ENCODE assay signal across 12 mouse cellular contexts in the genomic region with DNA sequence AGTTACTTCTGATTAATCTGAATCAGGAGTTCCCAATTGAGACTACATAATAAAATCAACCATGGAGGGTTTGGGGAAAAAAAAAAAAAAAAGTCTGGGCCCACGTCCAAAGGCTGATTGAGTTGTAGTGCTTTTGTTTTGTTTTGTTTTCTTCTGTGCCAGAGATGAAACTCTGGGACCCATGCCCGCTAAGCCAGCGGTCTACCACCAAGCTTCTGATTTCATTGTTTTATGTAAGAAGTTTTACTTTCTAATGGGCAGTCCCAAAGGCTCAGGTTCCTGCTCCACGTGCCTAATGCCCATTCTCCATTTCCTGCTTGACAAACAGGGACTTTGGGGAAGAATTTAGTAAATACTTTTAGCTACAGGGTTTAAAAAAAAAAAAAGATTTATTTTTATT. TPM values are rescaled to one million over a fixed set of nuclear protein-coding genes. Genes with fewer than 3 reads are reported as not detected.
A peak's percentile ranks its signal among the peaks of the same experiment; 100 is the strongest.
DNase-seq lines count a peak whose midpoint lies in the region; ATAC-seq lines count a peak whose summit lies in the region.
"Had no signal": no experiment of that assay in that cellular context is flagged by ENCODE, and none has a peak within 500 bp of the region (broad histone marks: within the 10 kb centered on the region; RNA-seq: fewer than 3 reads in every experiment).

No protein-coding gene starts in this region.

- H3K27ac ChIP-seq in forebrain, embryonic 14.5 days (ENCODE audit: low read depth, low read length): no peak overlapping the region
- no peak overlapping the region for H3K27ac ChIP-seq in forebrain, embryonic 12.5 days
- no peak overlapping the region for H3K27ac ChIP-seq in lung, embryonic 16.5 days (ENCODE audit: low read length)
- no peak overlapping the region for H3K27ac ChIP-seq in intestine, embryonic 15.5 days
- H3K27ac ChIP-seq: midbrain, embryonic 12.5 days; stomach, postnatal 0 days had no signal

- no peak overlapping the region for H3K4me3 ChIP-seq in forebrain, embryonic 14.5 days (ENCODE audit: low read depth, low read length)
- H3K4me3 ChIP-seq in forebrain, embryonic 12.5 days (replicated peaks): no peak overlapping the region
- H3K4me3 ChIP-seq in lung, embryonic 16.5 days (ENCODE audit: low read length): no peak overlapping the region
- no peak overlapping the region for H3K4me3 ChIP-seq in intestine, embryonic 15.5 days (replicated peaks)
- H3K4me3 ChIP-seq: midbrain, embryonic 12.5 days had no signal

- H3K27me3 ChIP-seq in forebrain, embryonic 14.5 days (replicated peaks; ENCODE audit: control insufficient read depth, insufficient read depth, low read length): no peaks in the 10 kb centered on the region
- no peaks in the 10 kb centered on the region for H3K27me3 ChIP-seq in forebrain, embryonic 12.5 days
- no peaks in the 10 kb centered on the region for H3K27me3 ChIP-seq in lung, embryonic 16.5 days (ENCODE audit: control insufficient read depth, insufficient read depth, low read depth, low read length)
- H3K27me3 ChIP-seq in intestine, embryonic 15.5 days (replicated peaks): no peaks in the 10 kb centered on the region
- H3K27me3 ChIP-seq: midbrain, embryonic 12.5 days had no signal

- WGBS in forebrain, embryonic 14.5 days: 12% methylated on average over 4 of the region's 4 CpGs
- 54% methylated on average over 4 of the region's 4 CpGs for WGBS in forebrain, embryonic 12.5 days
- WGBS in lung, embryonic 16.5 days: 26% methylated on average over 4 of the region's 4 CpGs
- WGBS in intestine, embryonic 15.5 days: 73% methylated on average over 4 of the region's 4 CpGs

- peak; percentile 77 for DNase-seq in forebrain, embryonic 14.5 days (ENCODE audit: low spot score)
- DNase-seq in layer of hippocampus, adult 11-12 months (ENCODE audit: low spot score): peak; percentile 18
- DNase-seq in layer of hippocampus, adult 9-10 months (ENCODE audit: low spot score): no peak
- peak; percentile 76 for DNase-seq in MN1 (ENCODE audit: low spot score)
- no peak for DNase-seq in frontal cortex, postnatal 10 days (ENCODE audit: low spot score in 2 of 2)
- DNase-seq: embryo, embryonic 11 days had no signal

- no peaks in the 10 kb centered on the region for H3K9me3 ChIP-seq in forebrain, embryonic 14.5 days (replicated peaks; ENCODE audit: control insufficient read depth, low read length)
- H3K9me3 ChIP-seq in forebrain, embryonic 12.5 days: no peaks in the 10 kb centered on the region
- no peaks in the 10 kb centered on the region for H3K9me3 ChIP-seq in lung, embryonic 16.5 days (ENCODE audit: control insufficient read depth, low read length)
- no peaks in the 10 kb centered on the region for H3K9me3 ChIP-seq in intestine, embryonic 15.5 days
- H3K9me3 ChIP-seq: midbrain, embryonic 12.5 days had no signal

- no peaks in the 10 kb centered on the region for H3K36me3 ChIP-seq in forebrain, embryonic 14.5 days (ENCODE audit: control insufficient read depth, insufficient read depth, low read length)
- no peaks in the 10 kb centered on the region for H3K36me3 ChIP-seq in forebrain, embryonic 12.5 days (replicated peaks)
- H3K36me3 ChIP-seq in lung, embryonic 16.5 days (ENCODE audit: control insufficient read depth, insufficient read depth, low read length): no peaks in the 10 kb centered on the region
- H3K36me3 ChIP-seq in intestine, embryonic 15.5 days: no peaks in the 10 kb centered on the region
- H3K36me3 ChIP-seq: midbrain, embryonic 12.5 days had no signal

- peak; percentile 37; the same call in 1 of the 2 replicates for ATAC-seq in forebrain, embryonic 14.5 days
- ATAC-seq in forebrain, embryonic 12.5 days (ENCODE audit: low FRiP score): no peak
- ATAC-seq in lung, embryonic 16.5 days (ENCODE audit: low read depth): 0 out of 2 replicates have a peak, but pooled peaks have one; percentile 26
- no peak for ATAC-seq in intestine, embryonic 15.5 days
- ATAC-seq: CD4-positive, CD25-positive, alpha-beta regulatory T cell, adult 4 months had no signal

- H3K4me2 ChIP-seq in forebrain, embryonic 14.5 days (ENCODE audit: low read length): no peak overlapping the region
- H3K4me2 ChIP-seq in forebrain, embryonic 12.5 days: no peak overlapping the region
- no peak overlapping the region for H3K4me2 ChIP-seq in lung, embryonic 16.5 days (ENCODE audit: low read depth, low read length)
- no peak overlapping the region for H3K4me2 ChIP-seq in intestine, embryonic 15.5 days (replicated peaks)
- H3K4me2 ChIP-seq: midbrain, embryonic 12.5 days had no signal

- H3K9ac ChIP-seq in forebrain, embryonic 14.5 days (ENCODE audit: low read length): no peak overlapping the region
- H3K9ac ChIP-seq in forebrain, embryonic 12.5 days: no peak overlapping the region
- no peak overlapping the region for H3K9ac ChIP-seq in lung, embryonic 16.5 days (ENCODE audit: low read length)
- no peak overlapping the region for H3K9ac ChIP-seq in intestine, embryonic 15.5 days
- H3K9ac ChIP-seq: midbrain, embryonic 12.5 days had no signal

- H3K4me1 ChIP-seq in forebrain, embryonic 14.5 days (ENCODE audit: control insufficient read depth, insufficient read depth, low read length): no peaks in the 10 kb centered on the region
- H3K4me1 ChIP-seq in forebrain, embryonic 12.5 days: no peaks in the 10 kb centered on the region
- no peaks in the 10 kb centered on the region; the same call in 1 of the 2 replicates for H3K4me1 ChIP-seq in lung, embryonic 16.5 days (replicated peaks; ENCODE audit: control insufficient read depth, insufficient read depth, low read length)
- no peaks in the 10 kb centered on the region for H3K4me1 ChIP-seq in intestine, embryonic 15.5 days (replicated peaks)
- H3K4me1 ChIP-seq: midbrain, embryonic 12.5 days had no signal

RNA-seq across cellular contexts. Expression of gene Akap7, which starts 18.0 kb away (rescaled TPM):
- polyA plus RNA-seq in forebrain, embryonic 14.5 days (2014; fragmentation: Nextera tagmentation; extraction: Ambion mirVana): 20.3 and 28.0 TPM in 2 replicates
- 16.1 and 20.7 TPM in 2 replicates for polyA plus RNA-seq in forebrain, embryonic 12.5 days (2016; fragmentation: Nextera tagmentation; extraction: Ambion mirVana)
- polyA plus RNA-seq in lung, embryonic 16.5 days (2015; fragmentation: Nextera tagmentation; extraction: Ambion mirVana): 18.9 and 20.1 TPM in 2 replicates
- 41.9 and 45.6 TPM in 2 replicates for polyA plus RNA-seq in intestine, embryonic 15.5 days (2015; fragmentation: Nextera tagmentation; extraction: Ambion mirVana)

RNA-seq across cellular contexts. Expression of gene Epb41l2, which starts 33.9 kb away (rescaled TPM):
- 17.2 and 20.6 TPM in 2 replicates for polyA plus RNA-seq in forebrain, embryonic 14.5 days (2014; fragmentation: Nextera tagmentation; extraction: Ambion mirVana)
- 39.2 and 42.7 TPM in 2 replicates for polyA plus RNA-seq in forebrain, embryonic 12.5 days (2016; fragmentation: Nextera tagmentation; extraction: Ambion mirVana)
- 84.4 and 95.3 TPM in 2 replicates for polyA plus RNA-seq in lung, embryonic 16.5 days (2015; fragmentation: Nextera tagmentation; extraction: Ambion mirVana)
- 40.1 and 42.1 TPM in 2 replicates for polyA plus RNA-seq in intestine, embryonic 15.5 days (2015; fragmentation: Nextera tagmentation; extraction: Ambion mirVana)

Comparison
In these comparisons a context has a peak if more than half of its experiments do, and no peak if none do; other contexts are left out.
1. ATAC-seq: peak in forebrain, embryonic 14.5 days (single experiment) and lung, embryonic 16.5 days (single experiment); none in forebrain, embryonic 12.5 days (single experiment) and intestine, embryonic 15.5 days (single experiment).
2. DNase-seq: peak in forebrain, embryonic 14.5 days (single experiment), layer of hippocampus, adult 11-12 months (single experiment) and MN1 (single experiment); none in layer of hippocampus, adult 9-10 months (single experiment) and frontal cortex, postnatal 10 days (0 of 2).